Mouse (Mus musculus) neural tube, embryonic 14.5 days (tissue): ENCODE measurements at regions not wholly inside any gene's neighbourhood (a gene's known extent, or its start where the extent isn't known, plus 50 kb on each side); places are given as distances from the start of the nearest gene placed in this dataset.
A peak's percentile ranks its signal among the peaks of the same experiment; 100 is the strongest.
"Not testable (repeated sequence)": the region's sequence is repeated elsewhere in the genome, so short reads cannot be mapped to it uniquely, and the experiment has no call there.

Experiments
- ATAC-seq: fragments of 200-750 bp; cut with Nextera tagmentation; 2 replicates; pipeline ENCODE4 v1.8.0; 2017; ENCODE audit warnings: low read depth, mild to moderate bottlenecking, moderate TSS enrichment, moderate library complexity
- H3K27ac ChIP-seq: fragments of 300-500 bp; sonication (generic); 2 replicates; pipeline ENCODE4 v1.5.1; 2014; ENCODE audit warnings: low read depth, mild to moderate bottlenecking, control low read depth, low read length, moderate library complexity, mixed read lengths
- H3K27me3 ChIP-seq: fragments of 300-500 bp; sonication (generic); 2 replicates; pipeline ENCODE4 v1.6.1; 2014; ENCODE audit warnings: low read length; ENCODE audit not compliant: control insufficient read depth, insufficient read depth
- H3K36me3 ChIP-seq: fragments of 300-500 bp; sonication (generic); 2 replicates; pipeline ENCODE4 v1.6.1; 2014; ENCODE audit warnings: low read length, mixed read lengths; ENCODE audit not compliant: control insufficient read depth, insufficient read depth
- H3K4me1 ChIP-seq: fragments of 300-500 bp; sonication (generic); 2 replicates; pipeline ENCODE4 v1.6.1; 2014; ENCODE audit warnings: low read length; ENCODE audit not compliant: control insufficient read depth, insufficient read depth
- H3K4me2 ChIP-seq: fragments of 300-500 bp; sonication (generic); 2 replicates; pipeline ENCODE4 v1.6.1; 2014; ENCODE audit warnings: mild to moderate bottlenecking, low read depth, low read length, control low read depth
- H3K4me3 ChIP-seq: fragments of 300-500 bp; sonication (generic); 2 replicates; pipeline ENCODE4 v1.5.1; 2014; ENCODE audit warnings: low read depth, low read length, control low read depth, mixed read lengths
- H3K9ac ChIP-seq: fragments of 300-500 bp; sonication (generic); replicated peaks from 2 replicates; pipeline ENCODE4 v1.6.1; 2014; ENCODE audit warnings: low read depth, mild to moderate bottlenecking, control low read depth, low read length, mixed read lengths
- H3K9me3 ChIP-seq: fragments of 300-500 bp; sonication (generic); 2 replicates; pipeline ENCODE4 v1.6.1; 2016; ENCODE audit warnings: low read length; ENCODE audit not compliant: control insufficient read depth
- WGBS: fragments of 180-500 bp; shearing (Covaris S2); extraction: QIAGEN DNeasy Blood & Tissue Kit; methylation state at CpG from one replicate; pipeline ENCODE4 v1.1.7; 2014; 5-methylcytosine and 5-hydroxymethylcytosine counted together

GRCm38 (mm10) chr2:3908192-3908591, 109.3 kb upstream of the Frmd4a start:
- no peak for ATAC-seq
- 80% methylated on average over 3 of the region's 3 CpGs for WGBS

DNA sequence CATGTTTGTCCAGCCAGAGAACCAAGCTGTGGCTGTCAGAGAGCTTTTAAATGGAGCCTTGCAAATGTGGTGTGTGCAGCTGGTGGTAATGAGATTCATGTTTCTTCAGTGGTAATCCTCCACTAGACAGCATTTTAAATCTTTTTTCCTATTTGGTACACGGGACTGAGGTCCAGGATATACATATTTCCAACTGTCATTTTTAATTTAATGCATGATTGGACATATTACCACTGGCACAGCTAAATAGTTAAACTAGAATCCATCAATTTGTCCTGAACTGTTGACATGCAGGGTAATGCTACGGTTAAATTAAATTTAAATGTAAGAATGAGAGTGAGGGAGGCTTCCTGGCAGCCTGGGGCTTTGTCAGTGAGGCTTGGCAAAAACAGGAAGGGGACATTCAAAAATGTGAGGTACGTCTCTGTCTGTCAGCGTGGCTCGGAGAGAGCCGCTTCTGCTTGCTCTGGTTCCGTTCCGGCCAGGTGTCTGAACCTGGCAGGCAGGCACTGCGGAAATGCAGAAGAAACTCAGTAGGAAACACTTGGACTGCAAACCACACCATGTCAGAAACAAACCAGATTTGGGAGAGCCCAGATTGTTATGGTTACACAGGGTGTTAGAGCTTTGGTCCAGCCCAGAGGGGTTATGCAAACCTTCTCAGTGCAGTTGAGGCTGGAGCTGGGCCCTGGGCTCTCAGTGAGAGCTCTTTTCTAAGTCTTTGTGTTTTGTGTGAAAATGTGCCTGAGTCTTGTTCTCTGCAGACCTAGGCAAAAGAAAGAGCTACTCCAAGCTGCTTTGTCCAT, 107.2 kb upstream of the Frmd4a start:
- Histone ChIP-seq H3K27me3 (no peaks in the 10 kb centered on the region), H3K9me3 (no peaks in the 10 kb centered on the region), H3K4me2 (no peak overlapping the region), H3K27ac (no peak overlapping the region), H3K9ac (no peak overlapping the region), H3K4me3 (no peak overlapping the region), H3K4me1 (peaks cover 3% of the 10 kb centered on the region; the same call in 1 of the 2 replicates), H3K36me3 (no peaks in the 10 kb centered on the region)
- ATAC-seq: peak; percentile 70
- 51% methylated on average over 9 of the region's 9 CpGs for WGBS

More at GRCm38 (mm10) chr2:3908192-3908591, 109.3 kb upstream of the Frmd4a start:
- no peak overlapping the region for H3K9ac ChIP-seq
- H3K27me3 ChIP-seq: no peaks in the 10 kb centered on the region
- H3K4me3 ChIP-seq: no peak overlapping the region
- no peaks in the 10 kb centered on the region for H3K9me3 ChIP-seq
- H3K27ac ChIP-seq: no peak overlapping the region
- H3K4me1 ChIP-seq: peaks cover 3% of the 10 kb centered on the region; the same call in 1 of the 2 replicates
- no peak overlapping the region for H3K4me2 ChIP-seq
- H3K36me3 ChIP-seq: no peaks in the 10 kb centered on the region

DNA sequence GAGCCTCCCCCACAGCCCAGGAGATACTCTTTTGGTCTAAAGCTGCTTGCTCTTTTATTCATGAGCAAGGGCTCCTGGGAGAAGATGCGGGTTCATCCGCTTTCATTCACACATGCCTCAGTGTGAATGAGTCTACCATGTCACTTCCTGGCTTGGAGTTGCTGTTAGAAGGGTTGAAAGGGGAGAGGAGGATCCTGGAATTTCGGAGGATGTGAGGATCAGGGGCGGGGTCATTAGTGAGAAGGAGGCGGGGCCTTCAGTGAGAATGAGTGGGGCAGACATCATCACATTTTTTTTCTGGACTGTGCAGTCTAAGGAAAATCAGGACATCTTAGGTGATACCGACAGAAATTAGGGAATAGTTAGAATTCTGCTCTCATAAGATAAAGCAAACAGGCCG, 102.4 kb upstream of the Frmd4a start:
- Histone ChIP-seq H3K4me3 (no peak overlapping the region), H3K4me2 (no peak overlapping the region), H3K27ac (no peak overlapping the region), H3K9me3 (no peaks in the 10 kb centered on the region), H3K27me3 (no peaks in the 10 kb centered on the region), H3K4me1 (peaks cover under 1% of the 10 kb centered on the region; the same call in 1 of the 2 replicates), H3K9ac (no peak overlapping the region), H3K36me3 (no peaks in the 10 kb centered on the region)
- WGBS: 83% methylated on average over 7 of the region's 7 CpGs
- no peak for ATAC-seq

DNA sequence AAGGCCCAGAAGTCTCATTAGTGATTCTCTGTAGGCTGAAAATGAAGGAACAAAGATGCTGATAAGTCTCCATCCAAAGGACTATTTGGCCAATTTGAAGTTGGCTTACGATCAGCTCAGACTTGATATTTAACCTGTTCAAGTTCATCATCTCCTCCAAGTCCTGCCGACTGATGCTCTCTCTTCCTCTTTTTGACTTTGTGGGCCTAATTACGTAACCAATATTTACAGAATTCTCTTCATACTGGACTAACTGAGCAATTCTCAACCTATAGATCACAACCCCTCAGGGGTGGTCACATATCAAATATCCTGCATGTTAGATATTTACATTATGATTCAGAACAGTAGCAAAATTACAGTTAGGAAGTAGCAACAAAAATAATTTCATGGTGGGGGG, 101.2 kb upstream of the Frmd4a start:
- Histone ChIP-seq H3K9ac (no peak overlapping the region), H3K4me2 (no peak overlapping the region), H3K4me3 (no peak overlapping the region), H3K27ac (no peak overlapping the region), H3K4me1 (no peaks in the 10 kb centered on the region), H3K36me3 (no peaks in the 10 kb centered on the region), H3K9me3 (no peaks in the 10 kb centered on the region), H3K27me3 (no peaks in the 10 kb centered on the region)
- 96% methylated on average over 3 of the region's 3 CpGs for WGBS
- ATAC-seq: no peak

DNA sequence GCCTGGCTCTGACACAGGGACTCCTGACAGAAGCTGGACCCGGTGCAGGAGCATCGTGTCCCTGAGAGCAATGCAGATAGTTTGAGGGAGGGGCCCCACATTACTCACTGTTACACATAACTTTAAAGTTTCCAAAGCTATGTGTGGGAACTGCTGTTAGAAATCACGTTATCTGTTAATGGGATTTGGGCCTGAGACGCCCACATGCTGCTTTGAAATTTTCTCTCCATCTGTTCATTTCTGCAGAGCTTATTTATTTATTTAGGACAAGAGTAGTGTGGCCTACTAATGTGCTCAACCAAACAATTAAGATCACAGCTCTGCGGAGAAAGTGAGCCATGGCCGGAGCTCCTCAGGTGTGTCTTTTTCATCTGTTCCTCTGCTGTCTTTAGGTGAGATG, 99.4 kb upstream of the Frmd4a start:
- Histone ChIP-seq H3K9me3 (no peaks in the 10 kb centered on the region), H3K4me3 (no peak overlapping the region), H3K27me3 (no peaks in the 10 kb centered on the region), H3K9ac (no peak overlapping the region), H3K36me3 (no peaks in the 10 kb centered on the region), H3K4me2 (no peak overlapping the region), H3K27ac (no peak overlapping the region), H3K4me1 (no peaks in the 10 kb centered on the region)
- WGBS: 80% methylated on average over 6 of the region's 6 CpGs
- ATAC-seq: no peak

DNA sequence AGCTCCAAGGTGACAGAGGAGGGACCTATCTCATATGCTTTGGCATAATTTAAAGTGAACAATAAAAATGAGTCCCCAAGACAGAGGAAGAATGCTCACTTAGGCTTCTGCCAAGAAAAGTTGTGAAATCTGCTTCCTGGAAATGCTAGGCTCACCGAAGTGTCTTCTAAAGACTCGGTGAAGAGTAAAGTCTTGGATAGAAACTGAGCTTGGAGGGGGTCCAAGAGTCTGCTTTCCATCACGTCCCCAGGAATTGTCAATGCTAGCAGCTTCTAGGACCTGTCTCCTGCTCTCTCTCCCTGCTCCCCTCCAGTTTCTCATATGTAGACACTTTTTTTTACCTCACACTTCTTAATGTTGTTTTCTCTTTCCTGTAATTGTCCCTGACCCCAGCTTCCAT, 97.6 kb upstream of the Frmd4a start:
- Histone ChIP-seq H3K4me3 (no peak overlapping the region), H3K9ac (no peak overlapping the region), H3K36me3 (no peaks in the 10 kb centered on the region), H3K4me1 (no peaks in the 10 kb centered on the region), H3K27ac (no peak overlapping the region), H3K27me3 (no peaks in the 10 kb centered on the region), H3K4me2 (no peak overlapping the region), H3K9me3 (no peaks in the 10 kb centered on the region)
- no peak for ATAC-seq
- 70% methylated on average over 3 of the region's 3 CpGs for WGBS

- H3K9me3 ChIP-seq, H3K27ac ChIP-seq, H3K4me2 ChIP-seq, H3K36me3 ChIP-seq, H3K4me1 ChIP-seq, H3K27me3 ChIP-seq, ATAC-seq, H3K9ac ChIP-seq, H3K4me3 ChIP-seq: not testable (repeated sequence)
- WGBS: 91% methylated on average over 2 of the region's 2 CpGs
Observed at GRCm38 (mm10) chr2:3921084-3921483, 96.4 kb upstream of the Frmd4a start.

DNA sequence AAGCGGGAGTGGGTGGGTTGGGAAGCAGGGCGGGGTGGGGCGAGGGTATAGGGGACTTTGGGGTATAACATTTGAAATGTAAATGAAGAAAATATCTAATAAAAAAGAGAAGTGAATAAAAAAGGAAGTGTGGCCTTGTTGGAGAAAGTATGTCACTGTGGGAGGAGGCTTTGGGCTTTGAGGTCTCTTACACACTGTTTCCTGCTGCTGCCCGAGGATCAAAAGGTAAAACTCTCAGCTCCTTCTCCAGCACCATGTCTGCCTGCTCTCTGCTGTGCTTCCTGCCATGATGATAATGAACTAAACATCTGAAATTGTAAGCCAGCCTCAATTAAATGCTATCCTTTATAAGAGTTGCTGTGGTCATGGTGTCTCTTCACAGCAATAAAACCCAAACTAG, 94.8 kb upstream of the Frmd4a start:
- Histone ChIP-seq H3K9ac (no peak overlapping the region), H3K4me2 (no peak overlapping the region), H3K27me3 (no peaks in the 10 kb centered on the region), H3K4me3 (no peak overlapping the region), H3K4me1 (no peaks in the 10 kb centered on the region), H3K36me3 (no peaks in the 10 kb centered on the region), H3K9me3 (no peaks in the 10 kb centered on the region), H3K27ac (no peak overlapping the region)
- 92% methylated on average over 4 of the region's 4 CpGs for whole genome bisulfite sequencing
- ATAC-seq: no peak

GRCm38 (mm10) chr2:3924696-3925095, 92.8 kb upstream of the Frmd4a start:
- no peak for ATAC-seq
- Histone ChIP-seq H3K4me1 (no peaks in the 10 kb centered on the region), H3K4me3 (no peak overlapping the region), H3K27me3 (no peaks in the 10 kb centered on the region), H3K27ac (no peak overlapping the region), H3K9me3 (no peaks in the 10 kb centered on the region), H3K36me3 (no peaks in the 10 kb centered on the region), H3K4me2 (no peak overlapping the region), H3K9ac (no peak overlapping the region)
- WGBS: 83% methylated on average over 6 of the region's 6 CpGs
